Mouse (Mus musculus) lung, postnatal 4 days (tissue): ENCODE data around the gene Prkch.

Experiments
- DNase-seq, 2 experiments: peaks; one replicate each; pipeline ENCODE4 v3.0.0; 2021

The Prkch gene

GRCm38 (mm10) chr12:73613183-73613582 is 28.6 kb downstream of the Prkch start:
- DNase-seq = peak in 1 of 2 experiments; percentile 56

- peak; percentile 80 to 90 for DNase-seq
These were observed 33.1 kb downstream of the Prkch start for GRCm38 (mm10) chr12:73617652-73618051.

GRCm38 (mm10) chr12:73625277-73626032 is 40.9 kb downstream of the Prkch start:
- DNase-seq = no peak

GRCm38 (mm10) chr12:73627902-73628301 is 43.3 kb downstream of the Prkch start:
- DNase-seq = no peak

- no peak for DNase-seq
These were observed 46.0 kb downstream of the Prkch start for GRCm38 (mm10) chr12:73630596-73630995.

- no peak for DNase-seq
These were observed 46.6 kb downstream of the Prkch start for GRCm38 (mm10) chr12:73631148-73631547.

- peak in 1 of 2 experiments; percentile 24 for DNase-seq
These were observed 48.2 kb downstream of the Prkch start for GRCm38 (mm10) chr12:73632671-73633244.

GRCm38 (mm10) chr12:73633707-73634106 is 49.1 kb downstream of the Prkch start:
- no peak for DNase-seq

- no peak for DNase-seq
These were observed 55.0 kb downstream of the Prkch start for GRCm38 (mm10) chr12:73639571-73639970.

GRCm38 (mm10) chr12:73641183-73641582 is 56.6 kb downstream of the Prkch start:
- no peak for DNase-seq

GRCm38 (mm10) chr12:73645216-73645615 is 60.6 kb downstream of the Prkch start:
- no peak for DNase-seq

- DNase-seq = no peak
These were observed 63.1 kb downstream of the Prkch start for GRCm38 (mm10) chr12:73647686-73648085.

GRCm38 (mm10) chr12:73656568-73657204 is 72.1 kb downstream of the Prkch start:
- peak; percentile 32 to 42 for DNase-seq

GRCm38 (mm10) chr12:73663421-73663820 is 78.8 kb downstream of the Prkch start:
- DNase-seq = no peak

GRCm38 (mm10) chr12:73666701-73667100 is 82.1 kb downstream of the Prkch start:
- DNase-seq = no peak

- peak; percentile 38 to 58 for DNase-seq
These were observed 83.0 kb downstream of the Prkch start for GRCm38 (mm10) chr12:73667607-73668006.

GRCm38 (mm10) chr12:73670739-73671138 is 86.1 kb downstream of the Prkch start:
- DNase-seq = no peak

GRCm38 (mm10) chr12:73671540-73671939 is 86.9 kb downstream of the Prkch start:
- DNase-seq = peak; percentile 49 to 61

GRCm38 (mm10) chr12:73672007-73672406 is 87.4 kb downstream of the Prkch start:
- peak in 1 of 2 experiments; percentile 52 for DNase-seq

GRCm38 (mm10) chr12:73673783-73674182 is 89.2 kb downstream of the Prkch start:
- DNase-seq = no peak

- no peak for DNase-seq
These were observed 90.6 kb downstream of the Prkch start for GRCm38 (mm10) chr12:73675212-73675611.

GRCm38 (mm10) chr12:73679400-73679801 is 94.8 kb downstream of the Prkch start:
- no peak for DNase-seq

GRCm38 (mm10) chr12:73682921-73683346 is 98.3 kb downstream of the Prkch start:
- peak in 1 of 2 experiments; percentile 51 for DNase-seq

- no peak for DNase-seq
These were observed 101.3 kb downstream of the Prkch start for GRCm38 (mm10) chr12:73685875-73686274.
